Mouse (Mus musculus): ENCODE data around the gene Prg4.

DNA sequence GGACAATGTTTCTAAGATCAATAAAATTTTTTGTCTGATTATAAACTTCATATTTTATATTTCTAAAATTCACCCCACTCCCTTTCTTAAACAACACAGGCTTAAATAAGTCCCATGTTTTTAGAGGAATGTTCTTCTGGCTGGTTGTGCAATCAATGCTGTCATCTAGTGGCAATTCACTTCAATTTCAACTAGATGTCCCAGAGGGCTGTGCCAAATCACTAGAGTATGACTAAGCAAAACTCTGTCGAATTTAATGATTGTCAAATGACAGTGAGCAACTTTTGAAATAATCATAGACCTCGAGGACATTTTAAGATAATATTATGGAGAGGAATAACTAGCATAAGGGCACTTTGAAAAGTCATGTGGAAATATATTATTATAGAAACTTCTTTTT lies 31.7 kb upstream of the Prg4 start:
- no peak for TF ChIP-seq CTCF (IDR thresholded peaks at IDR 0.05; ENCODE audit: borderline replicate concordance, control insufficient read depth, extremely low read depth, insufficient read depth, low read length, poor library complexity)
- TF ChIP-seq POLR2A (IDR thresholded peaks at IDR 0.05; ENCODE audit: control insufficient read depth, extremely low read depth, insufficient read depth, low read length, poor library complexity), result no peak
